Mouse (Mus musculus) C2C12 (cell line): Measurements from ENCODE around the gene Surf6.

Source experiments
- CEBPB ChIP-seq: IDR thresholded peaks from one replicate; pipeline ENCODE4 v1.6.1; 2011; ENCODE audit warnings: low read depth, mild to moderate bottlenecking, control low read depth, moderate library complexity
- CTCF ChIP-seq: IDR thresholded peaks from one replicate; pipeline ENCODE4 v1.5.1; 2011; ENCODE audit not compliant: control insufficient read depth, insufficient read depth, insufficient read length
- MAX ChIP-seq: IDR thresholded peaks from one replicate; pipeline ENCODE4 v1.6.1; 2011; ENCODE audit warnings: mild to moderate bottlenecking, control low read depth
- MYOD1 ChIP-seq: IDR thresholded peaks from one replicate; pipeline ENCODE4 v1.6.1; 2011; ENCODE audit warnings: low read depth; ENCODE audit not compliant: control insufficient read depth, insufficient read length
- MYOG ChIP-seq: IDR thresholded peaks from one replicate; pipeline ENCODE4 v1.6.1; 2011; ENCODE audit not compliant: control insufficient read depth, insufficient read length; ENCODE audit errors: extremely low read depth
- USF1 ChIP-seq: IDR thresholded peaks from one replicate; pipeline ENCODE4 v1.6.1; 2011; ENCODE audit warnings: low read depth, mild to moderate bottlenecking, control low read depth, moderate library complexity

DNA sequence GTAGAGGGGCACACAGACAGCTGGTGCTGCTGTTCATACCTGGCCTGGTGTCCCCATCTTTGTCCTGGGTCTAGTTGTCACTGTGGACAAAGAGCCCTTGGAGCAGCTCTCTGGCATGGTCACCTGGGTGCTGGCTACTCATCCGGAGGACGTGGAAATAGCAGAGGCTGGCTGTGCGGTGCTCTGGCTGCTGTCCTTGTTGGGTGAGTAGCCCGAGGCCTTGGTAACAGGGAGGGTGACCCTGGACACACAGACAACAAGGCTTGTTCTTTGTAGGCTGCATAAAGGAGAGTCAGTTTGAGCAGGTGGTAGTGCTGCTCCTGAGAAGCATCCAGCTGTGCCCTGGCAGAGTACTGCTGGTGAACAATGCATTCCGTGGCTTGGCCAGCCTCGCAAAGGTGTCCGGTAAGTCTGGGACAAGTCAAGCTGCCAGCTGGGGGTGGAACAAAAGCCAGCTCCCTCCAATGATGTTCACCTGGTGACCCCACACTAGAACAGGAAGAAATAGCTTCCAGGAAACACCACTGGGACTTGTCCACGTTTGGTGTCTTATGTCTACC, 48.7 kb upstream of the Surf6 start:
- TF ChIP-seq CTCF, result no peak
- TF ChIP-seq MAX, result no peak
- no peak for TF ChIP-seq MYOG
- TF ChIP-seq CEBPB, result no peak
- no peak for TF ChIP-seq USF1
- no peak for TF ChIP-seq MYOD1
